Mouse (Mus musculus) fat pad, adult 2 months (tissue): ENCODE measurements around the gene Kat6b.
"Not testable (repeated sequence)": the region's sequence is repeated elsewhere in the genome, so short reads cannot be mapped to it uniquely, and the experiment has no call there.

ENCODE experiments used
- DNase-seq: peaks from one replicate; pipeline ENCODE4 v3.0.0-alpha.2; 2011; ENCODE audit warnings: low read depth, low spot score; ENCODE audit errors: extremely low read depth

Kat6b gene

DNA sequence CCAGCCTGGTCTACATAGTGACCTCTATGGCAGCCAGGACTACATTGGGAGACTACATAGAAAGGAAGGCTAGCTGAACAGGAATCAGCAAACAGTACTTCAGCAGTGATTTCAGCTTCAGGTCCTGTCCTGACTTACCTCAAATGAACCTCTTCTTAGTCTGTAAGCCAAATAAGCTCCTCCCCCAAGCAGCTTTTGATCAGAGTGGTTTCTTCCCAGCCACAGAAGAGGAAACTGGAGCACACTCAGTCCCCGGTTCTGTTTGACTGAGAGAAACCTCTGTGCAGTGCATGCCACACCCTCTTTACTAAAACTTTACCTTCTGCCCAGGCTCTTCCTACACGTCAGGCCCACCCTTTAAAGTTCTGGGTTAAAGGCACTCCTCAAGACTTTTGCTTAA is 172.6 kb downstream of the Kat6b start:
- DNase-seq, result no peak

DNA sequence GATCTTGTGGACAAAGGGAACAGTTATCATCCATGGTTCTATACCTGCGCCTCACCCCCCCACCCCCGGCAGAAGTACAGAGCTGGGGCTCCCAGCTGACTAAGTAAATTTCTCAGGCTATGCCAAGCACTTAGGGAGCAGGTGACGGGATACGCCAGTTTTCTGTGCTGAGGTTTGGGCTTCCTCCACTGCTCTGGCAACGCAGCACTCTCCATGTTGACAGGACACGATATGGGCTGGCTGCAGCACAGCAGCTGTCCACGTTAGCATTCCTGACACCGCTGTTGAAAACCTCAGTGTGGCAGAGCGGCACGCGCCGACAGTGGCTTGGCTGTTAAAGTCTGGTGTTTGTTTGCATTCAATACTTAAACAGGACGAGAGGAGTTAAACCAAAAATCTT is 177.9 kb downstream of the Kat6b start:
- no peak for DNase-seq

DNA sequence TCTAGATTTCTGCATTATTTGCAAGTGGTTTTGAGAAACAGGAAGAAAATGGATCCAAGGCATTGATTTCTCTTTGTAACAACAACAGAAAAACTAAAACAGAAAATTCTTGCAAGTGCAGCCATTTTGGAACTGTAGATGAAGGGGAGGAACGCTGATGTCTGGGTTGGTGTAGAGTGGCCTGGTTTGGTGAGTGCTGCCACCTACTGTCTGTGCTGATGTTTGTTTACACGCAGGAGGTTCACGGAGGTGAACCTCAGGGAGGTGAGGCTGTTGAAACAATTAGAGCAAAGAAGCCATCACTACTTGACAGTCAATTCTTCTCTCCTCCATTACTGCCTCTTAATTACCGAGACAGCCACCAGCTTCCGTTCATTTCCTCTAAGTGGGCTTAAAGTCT is 178.4 kb downstream of the Kat6b start:
- no peak for DNase-seq

DNA sequence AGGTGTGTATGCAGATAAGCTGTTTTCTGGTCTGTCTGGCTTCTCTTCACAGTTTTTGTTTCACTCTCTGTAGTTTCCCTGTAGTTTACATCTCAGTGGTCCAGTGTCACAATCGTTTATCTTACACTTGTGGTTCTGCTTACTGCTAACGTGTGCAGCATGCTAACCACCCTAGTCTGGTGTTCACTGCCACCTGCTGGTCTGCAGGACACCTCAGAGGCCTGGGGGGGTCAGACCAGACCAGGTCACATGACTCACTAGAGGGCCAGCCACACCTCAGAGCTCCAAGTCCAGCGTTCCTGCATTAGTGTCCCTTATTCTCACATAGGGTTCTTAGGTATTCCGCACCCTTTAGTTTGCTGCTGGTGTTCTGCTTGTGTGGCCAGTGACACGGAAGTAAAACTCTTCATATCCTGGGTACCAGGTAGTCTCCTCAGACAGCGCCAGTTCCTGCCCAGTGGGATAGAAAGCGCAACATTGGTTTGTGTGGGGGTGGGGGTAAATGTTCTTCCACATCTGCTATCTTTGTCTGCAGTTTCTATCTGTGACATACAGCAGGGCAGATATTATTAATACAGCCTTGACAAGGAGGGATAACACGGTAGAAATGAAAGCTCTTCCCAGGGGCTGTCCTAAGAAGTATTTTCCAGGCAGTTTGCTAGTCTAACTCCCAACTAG is 181.4 kb downstream of the Kat6b start:
- DNase-seq, result no peak

DNA sequence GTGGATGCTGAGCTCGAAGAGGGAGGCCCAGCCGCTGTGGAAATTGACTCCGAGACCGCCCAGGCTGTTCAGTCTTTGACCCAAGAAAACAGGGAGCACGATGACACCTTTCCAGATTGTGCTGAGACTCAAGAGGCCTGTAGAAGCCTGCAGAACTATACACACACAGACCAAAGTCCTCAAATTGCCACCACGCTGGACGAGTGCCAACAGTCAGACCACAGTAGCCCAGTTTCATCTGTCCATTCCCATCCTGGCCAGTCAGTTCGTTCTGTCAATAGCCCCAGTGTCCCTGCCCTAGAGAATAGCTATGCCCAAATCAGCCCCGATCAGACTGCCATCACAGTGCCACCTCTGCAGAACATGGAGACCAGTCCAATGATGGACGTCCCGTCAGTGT is 188.0 kb downstream of the Kat6b start:
- DNase-seq, result no peak

DNA sequence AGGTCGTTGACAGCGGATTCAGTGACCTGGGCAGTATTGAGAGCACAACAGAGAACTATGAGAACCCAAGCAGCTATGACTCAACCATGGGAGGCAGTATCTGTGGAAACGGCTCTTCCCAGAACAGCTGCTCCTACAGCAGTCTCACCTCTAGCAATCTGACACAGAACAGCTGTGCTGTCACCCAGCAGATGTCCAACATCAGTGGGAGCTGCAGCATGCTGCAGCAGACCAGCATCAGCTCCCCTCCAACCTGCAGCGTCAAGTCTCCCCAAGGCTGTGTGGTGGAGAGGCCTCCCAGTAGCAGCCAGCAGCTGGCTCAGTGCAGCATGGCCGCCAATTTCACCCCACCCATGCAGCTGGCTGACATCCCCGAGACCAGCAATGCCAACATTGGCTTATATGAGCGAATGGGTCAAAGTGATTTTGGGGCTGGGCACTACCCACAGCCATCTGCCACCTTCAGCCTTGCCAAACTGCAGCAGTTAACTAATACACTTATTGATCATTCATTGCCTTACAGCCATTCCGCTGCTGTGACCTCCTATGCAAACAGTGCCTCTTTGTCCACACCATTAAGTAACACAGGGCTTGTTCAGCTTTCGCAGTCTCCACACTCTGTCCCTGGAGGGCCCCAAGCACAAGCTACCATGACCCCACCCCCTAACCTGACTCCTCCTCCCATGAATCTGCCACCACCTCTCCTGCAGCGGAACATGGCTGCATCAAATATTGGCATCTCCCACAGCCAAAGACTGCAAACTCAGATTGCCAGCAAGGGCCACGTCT is 188.6 kb downstream of the Kat6b start:
- no peak for DNase-seq

DNA sequence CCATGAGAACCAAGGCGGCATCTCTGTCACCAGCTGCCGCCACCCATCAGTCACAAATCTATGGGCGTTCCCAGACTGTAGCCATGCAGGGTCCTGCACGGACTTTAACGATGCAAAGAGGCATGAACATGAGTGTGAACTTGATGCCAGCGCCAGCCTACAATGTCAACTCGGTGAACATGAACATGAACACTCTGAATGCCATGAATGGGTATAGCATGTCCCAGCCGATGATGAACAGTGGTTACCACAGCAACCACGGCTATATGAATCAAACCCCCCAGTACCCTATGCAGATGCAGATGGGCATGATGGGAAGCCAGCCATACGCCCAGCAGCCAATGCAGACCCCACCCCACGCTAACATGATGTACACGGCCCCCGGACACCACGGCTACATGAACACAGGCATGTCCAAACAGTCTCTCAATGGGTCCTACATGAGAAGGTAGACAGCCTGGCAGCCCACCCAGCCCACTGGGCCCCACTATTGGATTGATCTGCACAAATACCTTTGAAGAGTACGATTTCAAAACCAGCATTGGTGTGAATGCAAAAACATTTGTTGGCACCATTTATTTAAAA is 189.3 kb downstream of the Kat6b start:
- DNase-seq, result not testable (repeated sequence)

DNA sequence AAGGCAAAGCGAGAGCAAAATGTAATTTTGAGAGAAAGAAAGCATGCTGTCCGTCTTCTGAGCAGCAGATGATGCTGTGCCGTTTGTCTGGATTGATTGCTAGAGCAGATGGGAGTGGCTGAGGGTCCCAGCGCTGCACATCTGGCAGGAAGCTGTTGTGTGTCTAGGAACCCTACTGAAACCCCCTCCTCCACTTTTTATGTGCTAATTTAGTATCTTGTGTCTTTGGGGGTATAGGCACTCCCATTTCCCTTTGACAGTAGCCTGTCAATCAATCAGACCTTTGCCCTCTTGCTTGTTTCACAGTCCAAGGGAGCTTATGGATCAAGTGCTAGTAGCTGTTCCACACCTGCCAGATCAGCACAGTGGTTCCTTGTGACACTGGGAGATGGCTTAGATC is 191.9 kb downstream of the Kat6b start:
- DNase-seq, result no peak

DNA sequence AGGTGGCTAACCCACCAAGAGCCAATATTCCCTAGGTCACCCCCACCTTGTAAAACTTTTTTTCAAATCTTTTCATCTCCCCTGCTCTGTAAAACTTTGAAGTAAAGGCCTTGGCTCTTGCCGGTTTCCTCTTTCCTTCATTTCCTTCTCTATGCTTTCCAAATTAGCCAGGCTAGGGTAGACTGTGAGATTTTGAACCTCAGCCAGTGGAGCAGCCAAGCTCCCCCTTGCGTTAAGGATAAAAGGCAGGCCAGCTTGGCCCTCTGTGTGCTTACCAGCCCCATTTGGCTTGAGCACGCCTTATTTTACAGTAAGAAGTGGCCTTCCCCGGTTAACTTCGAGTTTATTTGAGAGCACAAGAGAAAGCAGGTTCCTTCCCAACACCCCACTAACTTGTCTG is 193.2 kb downstream of the Kat6b start:
- DNase-seq, result no peak

DNA sequence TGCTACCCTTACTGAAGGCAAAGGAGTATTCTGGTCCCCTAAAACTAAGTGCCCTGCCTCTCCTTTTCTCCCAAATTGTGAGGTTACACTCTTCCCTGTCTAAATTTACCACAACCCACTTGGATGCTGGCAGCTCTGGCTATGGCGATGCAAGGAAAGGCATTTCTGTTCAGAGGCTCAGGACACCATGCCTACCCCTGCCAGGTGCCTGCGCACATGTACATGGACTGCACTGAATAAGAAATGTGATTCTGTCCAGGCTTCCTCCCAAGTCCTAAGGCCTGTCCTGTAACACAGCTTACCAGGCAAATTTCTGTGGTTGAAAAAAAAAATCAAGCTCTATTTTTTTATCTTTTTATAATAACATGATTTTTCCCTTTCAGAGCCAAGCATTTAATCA is 195.0 kb downstream of the Kat6b start:
- DNase-seq, result no peak

DNA sequence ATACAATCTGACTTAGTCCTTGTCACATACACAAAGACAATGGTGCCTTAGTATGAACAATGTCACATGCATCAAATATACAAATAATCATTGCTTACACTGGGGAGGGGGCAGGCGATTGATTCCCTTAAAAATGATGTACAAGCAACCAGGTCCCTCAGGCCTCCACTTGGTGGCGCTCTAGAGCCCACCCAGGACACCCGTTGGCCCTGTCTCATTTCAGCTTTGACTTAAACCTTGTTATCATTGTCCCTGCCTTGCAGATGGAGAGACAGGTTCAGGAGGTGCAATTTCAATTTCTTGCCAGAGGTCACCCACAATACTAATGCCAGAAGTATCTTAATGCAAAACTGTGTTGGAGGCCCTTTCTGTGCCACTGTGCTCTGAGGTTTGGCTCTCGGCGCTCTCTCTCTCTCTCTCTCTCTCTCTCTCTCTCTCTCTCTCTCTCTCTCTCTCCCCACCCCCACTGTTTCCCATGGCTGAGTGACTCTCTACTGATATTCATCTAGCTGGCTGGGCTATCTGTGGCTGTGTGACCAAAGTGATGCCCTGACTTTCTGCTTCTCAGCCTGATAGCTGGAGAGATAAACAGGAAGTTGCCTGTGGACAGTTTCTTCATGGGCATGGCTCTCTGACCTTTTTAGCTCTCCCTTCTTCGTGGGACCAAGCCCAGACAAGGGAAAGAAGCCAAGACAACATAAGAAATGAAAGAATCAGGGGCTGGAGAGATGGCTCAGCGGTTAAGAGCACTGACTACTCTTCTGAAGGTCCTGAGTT is 197.5 kb downstream of the Kat6b start:
- DNase-seq, result no peak

DNA sequence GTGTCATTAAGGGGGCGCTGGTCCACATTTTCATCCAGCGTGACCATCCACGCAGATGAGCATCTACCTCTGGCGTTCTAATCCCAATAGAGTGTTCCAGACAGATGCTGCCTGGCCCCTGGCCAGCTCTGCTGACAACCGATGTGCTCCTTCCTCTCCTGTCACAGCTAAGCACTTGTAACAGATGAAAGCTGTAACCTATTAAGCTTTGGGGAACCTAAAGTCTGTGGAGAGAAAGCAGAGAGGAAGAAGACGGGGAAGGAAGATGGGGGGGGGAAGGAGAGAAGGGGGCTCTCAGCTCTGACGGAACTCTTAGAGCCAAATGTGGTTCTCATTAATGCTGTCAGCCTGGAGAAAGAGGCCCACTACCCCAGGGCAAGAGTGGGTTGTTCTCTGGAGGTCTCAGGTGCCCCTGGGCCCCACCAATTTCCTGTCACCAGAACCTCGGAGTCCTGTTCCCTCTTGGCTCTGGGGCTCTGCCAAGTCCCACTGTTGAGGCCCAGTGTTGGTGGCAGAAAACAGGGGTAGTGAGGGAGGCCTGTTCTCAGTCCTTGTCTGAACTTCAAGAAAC is 198.5 kb downstream of the Kat6b start:
- DNase-seq, result no peak

DNA sequence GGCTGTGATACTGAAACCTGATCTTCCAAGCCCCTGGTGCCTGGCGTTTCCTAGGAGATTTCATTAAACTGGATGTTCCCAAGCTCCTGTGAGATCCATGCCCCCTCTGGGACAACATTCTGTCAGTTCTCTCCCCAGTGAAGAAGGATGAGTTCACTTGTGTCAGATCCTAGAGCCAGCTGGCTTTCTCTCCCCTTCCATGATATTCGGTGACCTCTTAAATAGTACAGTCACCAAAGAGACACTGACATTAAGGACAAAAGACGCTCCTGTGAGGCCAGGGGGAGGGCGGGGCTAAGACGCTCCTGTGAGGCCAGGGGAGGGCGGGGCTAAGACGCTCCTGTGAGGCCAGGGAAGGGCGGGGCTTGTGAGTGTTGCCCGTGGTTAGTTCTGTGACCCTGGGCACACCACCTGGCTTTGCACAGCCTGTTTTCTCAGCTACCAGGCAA is 201.5 kb downstream of the Kat6b start:
- DNase-seq, result no peak

DNA sequence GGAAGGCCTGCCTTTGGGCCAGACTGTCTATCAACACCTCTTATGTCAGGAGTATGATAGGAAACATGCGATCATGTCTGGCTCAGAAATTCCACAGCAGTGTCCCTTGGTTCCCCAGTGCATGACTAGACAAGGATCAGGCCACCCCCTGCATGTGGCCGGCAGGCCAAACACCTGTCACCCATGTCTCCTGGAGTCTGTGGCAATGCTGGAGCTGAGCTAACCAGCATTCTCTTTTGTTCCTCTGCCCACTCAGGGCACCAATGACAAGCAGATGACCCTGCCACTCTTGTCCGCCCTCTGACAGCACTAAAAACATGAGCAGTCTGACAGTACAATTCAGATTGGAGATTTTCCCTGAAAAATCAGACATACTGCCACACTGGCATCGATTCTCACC is 202.6 kb downstream of the Kat6b start:
- no peak for DNase-seq

DNA sequence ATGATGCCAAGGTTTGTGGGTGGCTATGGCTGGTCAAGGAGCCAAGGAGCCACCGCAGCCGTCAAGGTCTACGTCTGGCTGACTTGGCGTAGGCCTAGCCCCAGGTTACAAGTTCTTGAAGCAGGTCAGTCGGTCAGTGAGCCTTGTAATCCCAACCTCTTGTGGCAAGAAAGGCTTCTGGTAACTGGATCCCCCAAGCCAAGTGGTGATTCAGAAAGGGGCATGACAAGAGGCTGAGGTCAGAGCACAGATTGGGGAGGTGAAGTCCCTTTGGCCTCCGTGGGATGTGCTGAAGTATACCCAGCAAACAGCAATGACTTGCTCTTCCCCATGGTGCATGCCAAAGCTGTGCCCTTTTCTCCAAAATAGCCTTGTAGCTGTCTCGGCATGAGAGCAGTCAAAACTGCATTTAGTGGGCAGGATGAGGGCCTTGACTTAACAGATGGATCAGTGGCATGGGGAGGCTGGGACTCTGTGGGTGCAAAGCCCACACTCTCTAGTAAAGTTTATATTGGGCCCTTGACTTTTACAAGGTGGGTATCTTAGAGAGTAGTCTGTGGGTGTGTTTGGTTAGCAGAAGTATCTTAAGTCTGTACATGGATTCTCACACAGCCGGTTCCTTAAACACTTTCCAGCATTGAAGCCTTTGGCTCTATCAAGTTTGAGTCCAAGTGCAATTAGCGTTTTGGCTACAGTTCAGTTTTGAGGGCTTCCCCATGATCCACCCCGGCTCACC is 204.3 kb downstream of the Kat6b start:
- no peak for DNase-seq

DNA sequence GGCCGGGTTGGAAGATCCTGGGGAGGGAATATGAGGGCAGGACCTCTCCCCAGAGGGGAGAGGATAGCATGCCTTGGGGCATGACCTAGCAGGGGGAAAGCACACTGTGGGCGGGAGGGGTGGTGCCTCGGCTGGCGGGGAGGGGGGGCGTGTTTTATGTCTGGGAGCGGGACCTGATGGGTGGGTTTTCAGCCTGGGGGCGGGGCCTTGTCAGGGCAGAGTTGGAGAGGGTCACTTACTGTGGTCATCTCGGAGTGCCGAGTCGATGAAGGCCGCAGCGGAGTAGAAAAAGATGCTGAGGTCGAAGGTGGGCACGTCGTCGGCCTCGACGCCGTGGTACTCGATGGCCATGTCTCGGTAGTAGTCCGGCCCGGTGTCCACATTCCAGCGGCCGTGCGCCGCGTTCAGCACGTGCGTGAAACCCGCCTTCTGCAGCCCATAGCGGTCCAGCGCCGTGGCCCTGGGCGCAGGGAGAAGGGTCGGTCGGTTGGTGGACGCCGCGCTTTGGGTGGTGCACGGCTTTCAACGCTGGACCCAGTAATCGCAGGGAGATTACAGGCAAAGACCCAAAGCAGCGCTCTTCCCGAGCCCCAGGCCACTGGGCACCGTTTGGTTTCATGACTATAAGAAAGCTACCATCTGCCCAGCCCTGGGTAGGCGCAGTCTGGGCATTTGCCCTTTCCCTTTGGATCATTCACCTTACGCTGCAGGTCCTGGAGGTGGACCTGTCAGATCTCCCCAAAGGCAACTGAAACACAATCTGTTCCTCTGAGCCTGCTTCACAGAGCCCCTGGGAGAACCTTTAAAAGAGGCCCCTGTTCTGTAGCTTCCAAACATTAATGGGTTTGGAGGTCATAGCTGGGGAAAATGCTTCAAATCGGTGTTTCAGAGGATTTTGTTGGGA is 205.4 kb downstream of the Kat6b start:
- no peak for DNase-seq

DNA sequence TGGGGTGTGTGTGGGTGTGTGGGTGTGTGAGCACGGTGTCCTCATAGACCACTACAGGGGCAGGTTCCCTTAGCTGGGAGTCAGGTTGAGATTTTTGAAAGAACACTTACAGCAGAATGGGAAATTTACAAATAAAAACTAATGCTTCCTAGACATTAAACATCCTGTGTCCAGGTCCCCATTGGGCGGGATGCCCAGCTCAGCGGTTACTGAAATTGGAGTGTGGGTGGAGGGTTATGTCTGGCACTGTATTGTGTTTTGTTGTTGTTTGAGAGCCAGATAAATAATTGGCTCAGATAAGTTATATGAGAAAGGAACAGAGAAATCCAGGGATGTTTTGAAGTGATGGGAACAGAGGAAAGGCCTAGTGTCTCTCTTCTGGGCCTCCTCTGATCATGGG is 209.8 kb downstream of the Kat6b start:
- no peak for DNase-seq

DNA sequence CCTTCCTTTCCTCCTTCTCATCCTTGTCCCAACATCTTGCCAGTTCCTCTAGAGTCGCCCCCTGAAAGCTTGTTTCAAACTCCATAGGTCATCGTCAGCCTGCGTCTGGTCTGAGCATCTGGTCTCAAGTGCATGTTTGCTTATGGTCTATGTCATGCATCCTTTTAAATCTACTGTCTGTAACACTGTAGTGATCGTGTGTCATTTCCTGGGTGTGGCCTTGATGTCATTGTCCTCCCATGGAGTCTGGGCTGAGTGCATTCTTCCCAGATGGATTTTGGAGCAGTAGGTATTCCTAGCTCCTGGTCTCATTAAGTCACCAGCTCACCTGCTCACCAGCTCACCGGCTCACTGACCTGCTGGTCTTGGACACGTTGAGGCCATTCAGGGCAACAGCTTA is 213.8 kb downstream of the Kat6b start:
- no peak for DNase-seq

DNA sequence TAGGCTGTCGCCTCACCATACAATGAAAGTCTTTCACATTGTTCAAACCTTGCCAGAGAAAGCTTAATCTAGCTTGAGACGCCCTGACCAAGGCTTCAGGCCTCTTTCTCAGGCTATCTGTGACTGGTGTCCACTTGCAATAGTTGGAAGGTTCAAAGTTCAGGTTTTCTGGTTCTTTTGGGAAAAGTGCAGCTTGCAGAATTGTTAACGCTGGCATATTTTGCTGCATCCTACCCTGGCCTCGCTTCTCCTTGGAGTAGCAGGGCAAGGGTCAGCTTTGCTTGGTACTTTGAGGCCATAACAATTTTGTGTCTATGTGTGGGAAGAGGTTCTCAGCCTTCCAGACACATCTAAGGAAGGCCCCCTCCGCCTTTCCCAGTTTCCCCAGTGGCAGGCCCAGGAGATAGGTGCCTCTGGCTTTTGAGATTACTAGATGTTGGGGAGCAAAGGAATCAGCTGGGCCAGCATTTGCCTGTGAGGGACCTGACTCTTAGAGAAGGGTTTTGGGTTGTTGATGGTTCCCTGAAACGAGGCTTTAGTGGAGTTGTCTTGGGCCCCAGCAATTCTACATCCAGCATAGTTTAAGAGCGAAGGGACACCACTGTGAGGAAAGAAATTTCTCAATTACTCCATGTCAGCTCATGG is 215.1 kb downstream of the Kat6b start:
- DNase-seq, result no peak
